Mouse (Mus musculus): ENCODE measurements around the gene Ubash3b. TPM values are rescaled to one million over a fixed set of nuclear protein-coding genes. Genes with fewer than 3 reads are reported as not detected.

Gene Ubash3b
- polyA plus RNA-seq (2014; fragmentation: Nextera tagmentation; extraction: Ambion mirVana) = 9.6 and 10.4 TPM in 2 replicates

DNA sequence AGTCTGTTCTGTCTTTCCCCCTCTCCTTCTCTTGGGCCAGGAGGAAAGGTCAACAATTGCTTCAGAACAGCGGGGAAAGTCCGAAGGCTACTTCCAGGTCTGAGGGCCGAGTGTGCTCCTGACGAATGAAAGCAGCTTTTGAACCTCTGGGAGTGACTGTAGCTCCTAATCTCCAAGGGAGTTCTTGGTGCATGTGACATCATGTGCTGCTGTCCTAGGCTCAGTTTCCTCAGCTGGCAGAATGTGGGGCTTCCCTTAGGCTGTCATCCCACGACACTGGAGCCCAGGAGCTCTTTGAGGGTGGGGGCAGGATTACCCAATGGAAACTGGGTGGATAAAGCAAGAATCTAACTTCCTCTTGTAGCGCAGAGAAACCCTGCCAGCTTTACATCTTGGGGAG lies at the start of gene Ubash3b:
Ubash3b (minus strand) TSS at position 285 of the 400 bp plus-strand sequence.
- no peak within 1 kb of the TSS for H3K9ac ChIP-seq (ENCODE audit: low read length)
- ATAC-seq (ENCODE audit: insufficient number of reproducible peaks, insufficient read depth, low FRiP score, low read depth) = no peak
- H3K27ac ChIP-seq (replicated peaks in 1 of 2; ENCODE audit: control insufficient read depth in 1 of 2, insufficient read depth in 1 of 2, low read depth in 2 of 2, low read length in 2 of 2) = no peak within 1 kb of the TSS
- H3K4me1 ChIP-seq (ENCODE audit: control insufficient read depth in 2 of 2, insufficient read depth in 2 of 2, low read length in 2 of 2) = peaks cover 3 to 4% of the 10 kb centered on the region in 2 experiments
- no peaks in the 10 kb centered on the region for H3K27me3 ChIP-seq (ENCODE audit: control insufficient read depth, insufficient read depth, low read length)
- H3K9me3 ChIP-seq (ENCODE audit: control insufficient read depth, low read length) = no peaks in the 10 kb centered on the region
- no peaks in the 10 kb centered on the region for H3K36me3 ChIP-seq (ENCODE audit: control insufficient read depth, insufficient read depth, low read length)
- H3K4me2 ChIP-seq (ENCODE audit: low read length) = no peak within 1 kb of the TSS
- 72% methylated on average over 6 of the region's 6 CpGs for WGBS
- no peak within 1 kb of the TSS for H3K4me3 ChIP-seq (ENCODE audit: control insufficient read depth in 1 of 2, insufficient read depth in 1 of 2, low read depth in 1 of 2, low read length in 2 of 2)

DNA sequence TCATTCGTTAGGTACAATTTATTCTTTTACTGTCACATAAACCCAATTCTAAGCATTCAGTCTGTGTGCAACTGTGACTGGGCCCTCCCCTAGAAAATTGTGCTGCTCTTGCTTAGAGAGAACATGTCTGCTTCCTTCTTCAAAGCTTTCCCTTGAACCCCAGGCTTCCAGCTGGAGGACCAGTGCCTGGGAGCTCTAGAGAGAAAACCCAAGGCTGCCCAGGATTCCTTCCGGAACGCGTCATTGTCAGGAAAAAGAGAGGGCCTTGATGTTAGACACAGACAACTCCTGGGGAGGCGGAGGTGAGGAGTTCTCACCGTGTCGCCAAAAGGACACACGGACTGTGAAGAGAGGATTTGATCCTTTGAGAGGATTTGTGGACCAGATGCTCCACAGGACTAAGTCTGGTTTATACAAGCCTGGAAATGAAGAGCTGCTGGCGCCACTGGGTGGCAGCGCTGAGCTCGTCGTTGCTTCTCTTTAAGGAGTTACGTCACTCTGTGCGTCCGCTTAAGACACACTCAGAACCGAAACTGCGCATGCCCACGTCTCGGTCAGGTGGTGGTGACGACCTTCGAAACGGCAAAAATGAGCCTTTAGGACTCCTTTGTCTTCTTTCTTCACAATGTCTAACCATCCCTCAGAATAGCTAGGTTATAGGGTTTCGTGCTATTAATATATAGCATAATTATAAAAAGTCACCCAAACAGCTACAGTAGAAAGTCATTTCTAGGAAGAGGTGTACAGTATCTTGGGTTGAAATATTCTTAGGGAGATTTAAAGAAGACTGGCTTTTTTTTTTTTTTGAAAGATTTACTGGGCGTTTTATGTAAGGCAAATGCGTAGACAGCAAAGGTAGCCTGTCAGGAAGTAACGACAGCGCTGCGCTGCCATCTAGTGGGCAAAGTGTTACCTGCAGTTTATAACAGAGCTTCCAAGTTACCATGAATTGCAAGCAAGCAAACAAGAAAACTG lies 45.9 kb upstream of the Ubash3b start:
- Histone ChIP-seq H3K27me3 (ENCODE audit: control insufficient read depth, insufficient read depth, low read length) (no peaks in the 10 kb centered on the region), H3K36me3 (ENCODE audit: control insufficient read depth, insufficient read depth, low read length) (no peaks in the 10 kb centered on the region), H3K4me1 (ENCODE audit: control insufficient read depth in 2 of 2, insufficient read depth in 2 of 2, low read length in 2 of 2) (peaks cover 9% of the 10 kb centered on the region in 2 experiments; a peak in 3 of 4 replicates), H3K27ac (replicated peaks in 1 of 2; ENCODE audit: control insufficient read depth in 1 of 2, insufficient read depth in 1 of 2, low read depth in 2 of 2, low read length in 2 of 2) (peak overlapping the region; percentile 71 to 91), H3K9me3 (ENCODE audit: control insufficient read depth, low read length) (no peaks in the 10 kb centered on the region), H3K4me3 (ENCODE audit: control insufficient read depth in 1 of 2, insufficient read depth in 1 of 2, low read depth in 1 of 2, low read length in 2 of 2) (peak overlapping the region; percentile 17 to 40), H3K9ac (ENCODE audit: low read length) (peak overlapping the region; percentile 71), H3K4me2 (ENCODE audit: low read length) (peak overlapping the region; percentile 68)
- peak; percentile 88 for ATAC-seq (ENCODE audit: insufficient number of reproducible peaks, insufficient read depth, low FRiP score, low read depth)
- WGBS = 4% methylated on average over 28 of the region's 28 CpGs

DNA sequence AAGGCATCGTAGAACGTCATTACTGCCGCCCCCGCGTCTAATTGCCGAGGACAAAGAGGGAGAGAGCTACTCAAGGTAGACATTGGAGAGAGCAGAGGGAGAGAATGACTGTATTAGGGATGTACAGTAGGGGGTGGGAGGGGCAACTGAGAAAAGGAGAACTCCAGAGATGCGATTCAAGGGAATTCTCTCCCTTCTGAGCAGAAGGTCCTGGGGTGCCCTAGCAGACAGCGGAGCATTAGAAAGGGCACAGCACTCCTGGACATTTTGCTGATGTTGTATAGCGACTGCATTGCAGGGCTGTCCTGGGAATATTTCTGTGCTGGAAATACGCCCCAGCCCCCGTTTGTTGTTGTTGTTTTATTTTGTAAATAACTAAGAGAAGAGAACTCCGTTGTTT lies 45.2 kb upstream of the Ubash3b start:
- no peak for ATAC-seq (ENCODE audit: insufficient number of reproducible peaks, insufficient read depth, low FRiP score, low read depth)
- no peak overlapping the region for H3K9ac ChIP-seq (ENCODE audit: low read length)
- no peak overlapping the region for H3K4me2 ChIP-seq (ENCODE audit: low read length)
- no peaks in the 10 kb centered on the region for H3K27me3 ChIP-seq (ENCODE audit: control insufficient read depth, insufficient read depth, low read length)
- WGBS = 76% methylated on average over 12 of the region's 12 CpGs
- H3K36me3 ChIP-seq (ENCODE audit: control insufficient read depth, insufficient read depth, low read length) = no peaks in the 10 kb centered on the region
- H3K9me3 ChIP-seq (ENCODE audit: control insufficient read depth, low read length) = no peaks in the 10 kb centered on the region
- H3K4me3 ChIP-seq (ENCODE audit: control insufficient read depth in 1 of 2, insufficient read depth in 1 of 2, low read depth in 1 of 2, low read length in 2 of 2) = no peak overlapping the region
- peak overlapping the region in 1 of 2 experiments; percentile 91; a peak in 1 of 4 replicates for H3K27ac ChIP-seq (replicated peaks in 1 of 2; ENCODE audit: control insufficient read depth in 1 of 2, insufficient read depth in 1 of 2, low read depth in 2 of 2, low read length in 2 of 2)
- H3K4me1 ChIP-seq (ENCODE audit: control insufficient read depth in 2 of 2, insufficient read depth in 2 of 2, low read length in 2 of 2) = peaks cover 3% of the 10 kb centered on the region in 2 experiments; a peak in 3 of 4 replicates

DNA sequence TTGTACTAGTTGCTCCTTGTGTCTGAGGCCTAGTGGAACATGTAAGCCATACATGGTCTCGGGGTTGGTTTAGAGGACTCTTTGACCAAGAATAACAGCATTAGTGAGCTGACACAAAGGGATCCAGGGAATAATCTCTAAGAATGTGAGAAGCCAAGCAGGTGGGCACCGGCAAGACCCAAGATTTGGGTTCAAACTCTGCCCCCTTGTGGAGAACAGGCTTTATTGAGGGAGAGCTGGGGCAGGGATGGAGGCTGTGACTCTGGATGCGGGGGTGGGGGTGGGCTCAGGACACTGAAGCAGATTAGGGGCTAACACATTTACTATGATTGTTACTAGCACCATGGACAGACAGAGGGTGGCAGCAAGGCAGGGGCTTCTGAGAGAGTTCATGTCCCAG lies 43.8 kb upstream of the Ubash3b start:
- no peaks in the 10 kb centered on the region for H3K36me3 ChIP-seq (ENCODE audit: control insufficient read depth, insufficient read depth, low read length)
- no peak overlapping the region for H3K4me3 ChIP-seq (ENCODE audit: control insufficient read depth in 1 of 2, insufficient read depth in 1 of 2, low read depth in 1 of 2, low read length in 2 of 2)
- 53% methylated on average over 3 of the region's 3 CpGs for WGBS
- no peak overlapping the region for H3K4me2 ChIP-seq (ENCODE audit: low read length)
- H3K9ac ChIP-seq (ENCODE audit: low read length) = no peak overlapping the region
- H3K9me3 ChIP-seq (ENCODE audit: control insufficient read depth, low read length) = no peaks in the 10 kb centered on the region
- no peak for ATAC-seq (ENCODE audit: insufficient number of reproducible peaks, insufficient read depth, low FRiP score, low read depth)
- no peak overlapping the region for H3K27ac ChIP-seq (replicated peaks in 1 of 2; ENCODE audit: control insufficient read depth in 1 of 2, insufficient read depth in 1 of 2, low read depth in 2 of 2, low read length in 2 of 2)
- H3K4me1 ChIP-seq (ENCODE audit: control insufficient read depth in 2 of 2, insufficient read depth in 2 of 2, low read length in 2 of 2) = peaks cover 2 to 3% of the 10 kb centered on the region in 2 experiments; a peak in 1 of 4 replicates
- H3K27me3 ChIP-seq (ENCODE audit: control insufficient read depth, insufficient read depth, low read length) = no peaks in the 10 kb centered on the region

DNA sequence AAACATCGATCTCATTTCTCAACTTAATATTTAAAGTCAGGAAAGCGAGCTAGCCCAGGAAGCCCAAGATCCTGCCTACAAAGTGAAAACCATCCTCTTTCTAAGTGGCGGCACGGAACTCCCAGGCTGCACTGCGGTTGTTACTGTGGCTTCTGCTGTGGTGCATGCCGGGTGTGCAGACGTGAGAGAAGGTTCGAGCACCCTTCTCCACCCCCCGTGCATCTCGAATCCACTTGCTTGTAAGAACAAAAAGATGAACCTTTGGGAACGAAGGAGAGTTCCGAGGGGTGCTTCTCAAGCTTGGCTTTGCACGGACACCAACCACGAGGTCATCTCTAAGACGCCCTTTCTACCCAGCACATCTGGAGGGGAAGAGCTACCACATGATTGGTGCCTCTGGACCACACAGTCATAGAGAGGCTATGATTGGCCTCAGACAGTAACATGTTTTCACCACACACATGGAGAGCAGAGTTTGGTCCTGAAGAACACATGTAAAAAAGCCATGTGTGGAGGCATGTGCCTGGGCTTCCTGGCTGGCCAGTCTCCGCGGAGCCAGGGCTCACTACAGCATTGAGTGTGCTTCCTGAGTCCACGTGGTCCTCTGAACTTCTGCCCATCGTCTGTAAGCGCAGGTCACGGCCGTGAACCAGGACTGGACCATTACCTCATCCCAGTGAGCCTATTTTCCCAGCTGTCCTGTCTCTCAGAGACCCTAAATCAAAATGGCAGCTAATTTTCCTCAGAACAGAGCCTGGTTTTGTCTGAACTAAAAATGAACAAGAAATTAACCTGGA lies 38.2 kb upstream of the Ubash3b start:
- Histone ChIP-seq H3K4me2 (ENCODE audit: low read length) (no peak overlapping the region), H3K27me3 (ENCODE audit: control insufficient read depth, insufficient read depth, low read length) (no peaks in the 10 kb centered on the region), H3K4me3 (ENCODE audit: control insufficient read depth in 1 of 2, insufficient read depth in 1 of 2, low read depth in 1 of 2, low read length in 2 of 2) (no peak overlapping the region), H3K27ac (replicated peaks in 1 of 2; ENCODE audit: control insufficient read depth in 1 of 2, insufficient read depth in 1 of 2, low read depth in 2 of 2, low read length in 2 of 2) (no peak overlapping the region), H3K9ac (ENCODE audit: low read length) (no peak overlapping the region), H3K4me1 (ENCODE audit: control insufficient read depth in 2 of 2, insufficient read depth in 2 of 2, low read length in 2 of 2) (no peaks in the 10 kb centered on the region), H3K9me3 (ENCODE audit: control insufficient read depth, low read length) (no peaks in the 10 kb centered on the region), H3K36me3 (ENCODE audit: control insufficient read depth, insufficient read depth, low read length) (no peaks in the 10 kb centered on the region)
- ATAC-seq (ENCODE audit: insufficient number of reproducible peaks, insufficient read depth, low FRiP score, low read depth) = no peak
- WGBS = 76% methylated on average over 22 of the region's 22 CpGs

DNA sequence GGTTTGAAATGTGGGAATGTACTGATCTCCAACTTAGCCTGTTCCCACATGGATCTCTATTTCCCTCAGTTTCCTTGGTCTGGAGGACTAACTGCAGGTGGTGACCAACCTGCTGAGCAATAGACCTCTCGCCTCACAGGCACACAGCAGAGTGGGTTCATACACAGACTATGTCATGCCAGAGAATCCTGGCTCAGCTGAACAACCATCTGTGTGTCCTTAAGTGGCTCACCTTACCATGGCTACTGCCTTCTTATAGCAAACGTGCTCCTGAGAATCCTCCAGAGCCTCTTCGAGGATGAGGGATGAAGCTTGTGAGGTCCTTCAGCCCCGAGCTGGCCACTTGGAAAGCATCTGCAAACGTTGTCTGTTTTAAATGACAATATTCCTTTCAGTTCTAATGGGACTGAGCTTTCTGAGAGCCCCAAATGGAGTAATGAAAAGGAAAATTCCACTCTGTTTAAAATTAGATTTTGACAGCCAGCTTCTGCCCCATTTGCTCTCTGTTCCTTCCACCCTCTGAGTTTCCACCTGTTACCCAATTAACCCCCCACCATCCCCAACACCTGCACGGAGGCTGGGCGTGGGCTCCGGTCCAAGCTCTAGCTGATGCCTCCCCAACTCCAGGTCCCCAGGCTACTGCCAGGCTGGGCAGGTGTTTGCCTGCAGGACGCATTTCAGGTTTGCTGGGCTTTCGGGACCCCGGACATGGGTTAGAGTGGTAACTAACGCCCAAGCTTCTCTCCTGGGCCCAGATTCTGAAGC lies 37.2 kb upstream of the Ubash3b start:
- Histone ChIP-seq H3K27me3 (ENCODE audit: control insufficient read depth, insufficient read depth, low read length) (no peaks in the 10 kb centered on the region), H3K9me3 (ENCODE audit: control insufficient read depth, low read length) (no peaks in the 10 kb centered on the region), H3K9ac (ENCODE audit: low read length) (no peak overlapping the region), H3K4me1 (ENCODE audit: control insufficient read depth in 2 of 2, insufficient read depth in 2 of 2, low read length in 2 of 2) (no peaks in the 10 kb centered on the region), H3K4me3 (ENCODE audit: control insufficient read depth in 1 of 2, insufficient read depth in 1 of 2, low read depth in 1 of 2, low read length in 2 of 2) (no peak overlapping the region), H3K36me3 (ENCODE audit: control insufficient read depth, insufficient read depth, low read length) (no peaks in the 10 kb centered on the region), H3K27ac (replicated peaks in 1 of 2; ENCODE audit: control insufficient read depth in 1 of 2, insufficient read depth in 1 of 2, low read depth in 2 of 2, low read length in 2 of 2) (no peak overlapping the region), H3K4me2 (ENCODE audit: low read length) (no peak overlapping the region)
- 69% methylated on average over 12 of the region's 12 CpGs for WGBS
- ATAC-seq (ENCODE audit: insufficient number of reproducible peaks, insufficient read depth, low FRiP score, low read depth) = no peak

DNA sequence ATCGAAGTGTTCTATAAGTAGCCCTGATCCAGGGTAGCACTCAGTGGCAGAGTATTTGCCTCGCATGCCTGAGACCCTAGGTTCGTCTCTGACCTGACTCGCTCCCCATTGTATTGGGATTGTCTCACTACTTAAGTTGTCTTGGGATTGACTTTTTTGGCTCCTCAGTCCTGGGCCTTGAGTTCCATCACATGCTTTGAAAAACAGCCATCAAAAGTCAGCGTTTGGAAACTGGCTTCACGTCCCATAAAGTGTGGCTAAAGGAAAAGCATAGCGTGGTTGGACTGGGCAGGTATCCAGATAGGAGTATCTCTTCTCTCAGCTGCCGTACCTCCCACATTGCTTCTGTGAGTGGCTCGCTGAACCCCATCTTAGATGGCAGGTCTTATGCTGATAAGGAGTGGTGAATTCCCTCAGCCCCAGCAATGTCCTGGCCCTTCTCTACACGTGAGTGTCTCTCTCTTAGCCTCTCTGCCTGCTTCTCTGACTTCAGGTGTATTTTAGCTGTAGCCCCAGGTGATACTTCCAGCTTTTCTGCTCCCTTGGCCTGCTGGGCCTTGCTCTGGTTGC lies 34.3 kb upstream of the Ubash3b start:
- ATAC-seq (ENCODE audit: insufficient number of reproducible peaks, insufficient read depth, low FRiP score, low read depth) = no peak
- Histone ChIP-seq H3K27me3 (ENCODE audit: control insufficient read depth, insufficient read depth, low read length) (no peaks in the 10 kb centered on the region), H3K4me2 (ENCODE audit: low read length) (no peak overlapping the region), H3K36me3 (ENCODE audit: control insufficient read depth, insufficient read depth, low read length) (no peaks in the 10 kb centered on the region), H3K4me1 (ENCODE audit: control insufficient read depth in 2 of 2, insufficient read depth in 2 of 2, low read length in 2 of 2) (no peaks in the 10 kb centered on the region), H3K9me3 (ENCODE audit: control insufficient read depth, low read length) (no peaks in the 10 kb centered on the region), H3K4me3 (ENCODE audit: control insufficient read depth in 1 of 2, insufficient read depth in 1 of 2, low read depth in 1 of 2, low read length in 2 of 2) (no peak overlapping the region), H3K9ac (ENCODE audit: low read length) (no peak overlapping the region), H3K27ac (replicated peaks in 1 of 2; ENCODE audit: control insufficient read depth in 1 of 2, insufficient read depth in 1 of 2, low read depth in 2 of 2, low read length in 2 of 2) (no peak overlapping the region)
- WGBS = 76% methylated on average over 10 of the region's 10 CpGs
